Mouse (Mus musculus): ENCODE measurements around the gene 4930539E08Rik.

- TF ChIP-seq CTCF (IDR thresholded peaks at IDR 0.05) (no peak), EP300 (IDR thresholded peaks at IDR 0.05) (no peak)
These were observed 17.3 kb downstream of the 4930539E08Rik start for GRCm38 (mm10) chr17:28897817-28898216.
